Mouse (Mus musculus) spleen, adult 2 months (tissue): ENCODE measurements at regions not wholly inside any gene's neighbourhood (a gene's known extent, or its start where the extent isn't known, plus 50 kb on each side); places are given as distances from the start of the nearest gene placed in this dataset.

Experiments used
- CTCF ChIP-seq: fragments of 200-500 bp; IDR thresholded peaks from 2 replicates; pipeline ENCODE4 v1.5.1; 2011; ENCODE audit warnings: mild to moderate bottlenecking, inconsistent platforms; ENCODE audit not compliant: insufficient read depth, insufficient read length, insufficient replicate concordance; ENCODE audit errors: extremely low read depth
- POLR2A ChIP-seq: fragments of 200-500 bp; IDR thresholded peaks from 2 replicates; pipeline ENCODE4 v1.6.1; 2011; ENCODE audit warnings: low read depth, low read length, inconsistent platforms

DNA sequence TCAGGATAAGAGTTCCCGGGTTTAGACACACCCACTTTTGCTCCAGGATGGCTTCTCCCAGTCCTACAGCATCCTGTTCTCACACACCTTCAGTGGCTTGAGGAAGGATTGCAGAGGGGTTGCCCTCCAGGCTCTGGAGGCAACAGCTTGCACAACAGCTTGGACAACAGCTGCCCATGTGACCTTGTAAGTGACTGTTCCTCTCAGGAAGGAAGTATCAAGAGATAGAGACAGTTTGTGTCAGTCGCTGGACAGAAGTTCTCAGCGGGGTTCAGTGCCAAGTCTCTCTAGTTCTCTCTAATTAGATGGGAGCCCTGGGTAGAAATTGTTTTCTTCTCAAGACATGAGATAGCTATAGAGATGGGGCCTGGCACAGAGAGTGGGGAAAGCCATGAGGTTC is 252.9 kb upstream of the Tle3 start:
- no peak for TF ChIP-seq POLR2A
- no peak for TF ChIP-seq CTCF
